Mouse (Mus musculus) kidney, postnatal 0 days (tissue): ENCODE measurements at regions not wholly inside any gene's neighbourhood (a gene's known extent, or its start where the extent isn't known, plus 50 kb on each side); places are given as distances from the start of the nearest gene placed in this dataset.

ENCODE experiments used
- ATAC-seq: fragments of 200-750 bp; cut with Nextera tagmentation; replicated peaks from 2 replicates; pipeline ENCODE4 v1.8.0; 2017; ENCODE audit warnings: low read depth, moderate number of reproducible peaks, moderate TSS enrichment, moderate library complexity; ENCODE audit not compliant: low FRiP score
- DNase-seq: peaks from one replicate; pipeline ENCODE4 v3.0.0-alpha.2; 2016; ENCODE audit warnings: low spot score
- H3K27ac ChIP-seq: fragments of 300-500 bp; sonication (generic); 2 replicates; pipeline ENCODE4 v1.5.1; 2014; ENCODE audit warnings: mild to moderate bottlenecking
- H3K27me3 ChIP-seq: fragments of 300-500 bp; sonication (generic); 2 replicates; pipeline ENCODE4 v1.6.1; 2014; ENCODE audit warnings: low read length, mixed read lengths; ENCODE audit not compliant: insufficient read depth
- H3K36me3 ChIP-seq: fragments of 300-500 bp; sonication (generic); 2 replicates; pipeline ENCODE4 v1.6.1; 2014; ENCODE audit warnings: low read length, mixed read lengths; ENCODE audit not compliant: insufficient read depth
- H3K4me1 ChIP-seq: fragments of 300-500 bp; sonication (generic); replicated peaks from 2 replicates; pipeline ENCODE4 v1.6.1; 2014; ENCODE audit warnings: antibody characterized with exemption, low read length, mixed read lengths; ENCODE audit not compliant: insufficient read depth
- H3K4me2 ChIP-seq: fragments of 300-500 bp; sonication (generic); 2 replicates; pipeline ENCODE4 v1.6.1; 2014; ENCODE audit warnings: mild to moderate bottlenecking, low read length, moderate library complexity, mixed read lengths
- H3K4me3 ChIP-seq: fragments of 300-500 bp; sonication (generic); replicated peaks from 2 replicates; pipeline ENCODE4 v1.5.1; 2014; ENCODE audit warnings: low read depth, low read length
- H3K9ac ChIP-seq: fragments of 300-500 bp; sonication (generic); 2 replicates; pipeline ENCODE4 v1.6.1; 2014; ENCODE audit warnings: low read depth, low read length
- H3K9me3 ChIP-seq: fragments of 300-500 bp; sonication (generic); replicated peaks from 2 replicates; pipeline ENCODE4 v1.6.1; 2016; ENCODE audit warnings: low read length, inconsistent platforms, mixed read lengths
- CTCF ChIP-seq: IDR thresholded peaks from 2 replicates; pipeline ENCODE4 v1.5.1; 2016; ENCODE audit warnings: antibody characterized with exemption, low read depth, mild to moderate bottlenecking, moderate library complexity
- WGBS: fragments of 180-500 bp; shearing (Covaris S2); extraction: QIAGEN DNeasy Blood & Tissue Kit; methylation state at CpG from one replicate; pipeline ENCODE4 v1.1.7; 2014; 5-methylcytosine and 5-hydroxymethylcytosine counted together

DNA sequence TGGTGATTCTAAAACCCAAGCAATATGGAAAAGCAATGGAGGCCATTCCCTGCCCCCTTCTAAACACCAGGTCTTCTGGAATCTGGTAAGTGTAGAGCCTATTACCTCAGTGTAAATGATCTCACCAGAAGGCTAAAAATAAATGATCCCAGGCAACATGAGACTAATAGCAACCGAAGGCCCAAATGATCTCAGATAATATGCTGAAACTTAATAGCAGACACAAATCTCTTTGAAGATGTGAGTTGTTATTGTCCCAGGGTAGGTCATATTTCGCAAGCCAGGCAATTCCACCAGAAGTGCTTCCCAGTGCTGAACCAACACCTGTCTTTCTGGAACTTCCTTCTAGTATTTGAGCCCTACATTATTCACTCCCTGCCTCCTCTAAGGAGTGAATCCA lies 178.6 kb downstream of the Lrrn1 start:
- Histone ChIP-seq H3K36me3 (no peaks in the 10 kb centered on the region), H3K27me3 (no peaks in the 10 kb centered on the region), H3K9me3 (no peaks in the 10 kb centered on the region), H3K27ac (no peak overlapping the region), H3K4me1 (no peaks in the 10 kb centered on the region), H3K9ac (no peak overlapping the region), H3K4me3 (no peak overlapping the region), H3K4me2 (no peak overlapping the region)
- DNase-seq, result peak; percentile 24
- 42% methylated on average over 2 of the region's 2 CpGs for WGBS
- no peak for ATAC-seq
- no peak for TF ChIP-seq CTCF

DNA sequence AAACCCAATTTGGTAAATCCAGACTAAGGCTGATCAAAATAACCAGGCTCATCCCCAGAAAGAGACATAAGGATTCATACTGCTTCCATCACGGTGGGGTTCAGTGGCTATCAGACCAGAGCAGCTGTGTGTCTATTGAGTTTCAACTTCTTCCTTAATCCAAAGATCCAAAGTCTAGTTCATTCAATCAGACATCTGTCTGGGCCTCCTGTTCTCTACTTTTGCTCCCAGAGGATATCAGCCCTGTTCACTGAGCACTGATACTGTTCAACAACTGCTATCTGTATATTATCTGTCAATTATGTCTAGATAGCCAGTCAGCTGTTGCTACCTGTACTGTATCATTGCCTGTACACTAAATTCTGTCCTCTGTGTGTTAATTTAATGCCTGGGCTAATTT lies 179.0 kb downstream of the Lrrn1 start:
- Histone ChIP-seq H3K9me3 (no peaks in the 10 kb centered on the region), H3K4me1 (no peaks in the 10 kb centered on the region), H3K27ac (no peak overlapping the region), H3K4me3 (no peak overlapping the region), H3K36me3 (no peaks in the 10 kb centered on the region), H3K9ac (no peak overlapping the region), H3K4me2 (no peak overlapping the region), H3K27me3 (no peaks in the 10 kb centered on the region)
- WGBS, result 70% methylated on average over 1 of the region's 1 CpGs
- DNase-seq (no peak), ATAC-seq (no peak)
- no peak for TF ChIP-seq CTCF

DNA sequence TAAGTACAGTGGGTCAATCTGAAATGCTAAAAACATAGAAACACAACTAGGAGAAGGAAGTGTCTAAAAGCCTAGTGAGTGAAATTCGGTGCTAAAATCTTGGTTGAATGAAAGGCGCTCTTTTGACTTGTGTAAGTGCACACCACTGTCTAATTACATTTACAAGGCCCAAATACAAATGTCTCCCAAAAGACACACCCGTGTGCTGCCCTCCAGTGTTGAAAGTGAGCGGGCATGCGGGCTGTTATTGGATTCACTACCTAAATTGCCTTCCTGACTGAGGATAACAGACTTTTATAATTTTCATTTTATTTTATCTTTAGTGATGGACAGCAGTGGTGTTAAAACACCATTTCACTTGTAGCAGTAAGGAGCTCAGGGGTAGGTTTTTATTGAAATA lies 180.8 kb downstream of the Lrrn1 start:
- TF ChIP-seq CTCF, result peak; percentile 50
- no peak overlapping the region for H3K9ac ChIP-seq
- no peak overlapping the region for H3K4me3 ChIP-seq
- DNase-seq, result peak; percentile 11
- no peak overlapping the region for H3K27ac ChIP-seq
- no peak for ATAC-seq
- H3K36me3 ChIP-seq, result no peaks in the 10 kb centered on the region
- H3K27me3 ChIP-seq, result no peaks in the 10 kb centered on the region
- no peak overlapping the region for H3K4me2 ChIP-seq
- H3K9me3 ChIP-seq, result no peaks in the 10 kb centered on the region
- WGBS, result 87% methylated on average over 5 of the region's 5 CpGs
- no peaks in the 10 kb centered on the region for H3K4me1 ChIP-seq

DNA sequence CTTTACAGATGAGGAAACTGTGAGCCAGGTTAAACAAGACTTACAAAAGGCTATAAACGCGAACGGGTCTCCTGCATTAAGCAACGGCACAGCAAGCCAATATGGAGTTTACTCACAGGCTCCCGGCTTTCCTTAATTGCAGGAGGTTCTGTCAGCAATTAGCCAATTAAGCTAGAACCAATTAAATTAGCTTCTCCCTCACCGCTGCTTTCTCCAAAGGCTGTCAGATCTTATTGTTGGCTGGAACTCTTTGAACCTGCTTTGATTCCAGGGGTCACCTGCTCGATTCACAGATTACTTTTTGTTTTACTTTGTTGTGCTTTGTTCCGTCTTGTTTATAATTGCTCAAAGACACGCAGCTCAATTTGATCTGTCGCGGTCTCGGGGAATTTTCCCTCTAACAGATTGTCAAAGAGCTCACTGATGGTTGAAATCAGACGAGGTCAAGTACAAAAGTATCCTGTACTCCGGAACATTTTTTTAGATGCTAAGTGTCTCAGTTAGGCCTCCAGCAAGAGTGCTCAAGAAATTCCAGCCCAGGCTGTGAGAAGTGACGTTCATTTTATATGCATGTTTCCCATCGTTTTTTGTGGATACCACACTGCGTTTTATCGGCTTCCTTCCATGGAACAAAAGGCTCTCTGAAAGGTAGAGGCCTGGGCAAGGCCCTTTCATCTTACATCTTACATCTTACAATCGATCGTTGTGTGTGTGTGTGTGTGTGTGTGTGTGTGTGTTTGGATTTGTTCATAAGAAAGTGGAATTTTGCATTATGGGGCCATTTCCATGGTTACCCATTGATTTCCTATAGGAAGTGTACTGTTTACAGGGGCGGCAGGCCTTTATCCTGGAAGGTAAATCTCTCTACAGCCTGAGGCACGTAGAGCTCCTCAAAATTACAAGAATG lies 181.9 kb downstream of the Lrrn1 start:
- Histone ChIP-seq H3K36me3 (no peaks in the 10 kb centered on the region), H3K4me2 (no peak overlapping the region), H3K4me1 (no peaks in the 10 kb centered on the region), H3K9me3 (no peaks in the 10 kb centered on the region), H3K4me3 (no peak overlapping the region), H3K27ac (no peak overlapping the region), H3K9ac (no peak overlapping the region), H3K27me3 (no peaks in the 10 kb centered on the region)
- WGBS, result 51% methylated on average over 22 of the region's 22 CpGs
- no peak for ATAC-seq
- DNase-seq, result no peak
- TF ChIP-seq CTCF, result no peak

DNA sequence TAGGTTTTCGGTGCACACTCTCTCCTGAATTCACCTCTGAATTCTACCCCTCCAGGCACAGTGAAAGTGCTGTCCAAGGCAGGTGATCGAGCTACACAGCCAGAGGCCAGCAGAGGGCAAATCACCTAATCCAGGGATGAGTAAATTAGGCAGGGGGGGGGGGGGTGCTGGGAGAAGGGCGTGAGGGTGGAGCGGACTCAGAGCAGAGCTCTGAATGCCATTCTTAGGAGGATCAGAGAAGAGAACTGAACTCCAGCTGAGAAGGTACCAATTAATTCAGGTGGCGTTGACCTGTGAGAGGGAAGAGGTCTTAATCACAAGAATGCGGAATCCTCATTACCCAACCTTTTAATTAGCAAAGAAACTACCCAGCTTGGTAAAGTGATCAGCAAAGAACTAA lies 183.5 kb downstream of the Lrrn1 start:
- Histone ChIP-seq H3K36me3 (no peaks in the 10 kb centered on the region), H3K4me2 (no peak overlapping the region), H3K9ac (no peak overlapping the region), H3K27me3 (no peaks in the 10 kb centered on the region), H3K4me1 (no peaks in the 10 kb centered on the region), H3K27ac (no peak overlapping the region), H3K4me3 (no peak overlapping the region), H3K9me3 (no peaks in the 10 kb centered on the region)
- TF ChIP-seq CTCF, result no peak
- no peak for DNase-seq
- WGBS, result 25% methylated on average over 6 of the region's 6 CpGs
- ATAC-seq, result no peak

DNA sequence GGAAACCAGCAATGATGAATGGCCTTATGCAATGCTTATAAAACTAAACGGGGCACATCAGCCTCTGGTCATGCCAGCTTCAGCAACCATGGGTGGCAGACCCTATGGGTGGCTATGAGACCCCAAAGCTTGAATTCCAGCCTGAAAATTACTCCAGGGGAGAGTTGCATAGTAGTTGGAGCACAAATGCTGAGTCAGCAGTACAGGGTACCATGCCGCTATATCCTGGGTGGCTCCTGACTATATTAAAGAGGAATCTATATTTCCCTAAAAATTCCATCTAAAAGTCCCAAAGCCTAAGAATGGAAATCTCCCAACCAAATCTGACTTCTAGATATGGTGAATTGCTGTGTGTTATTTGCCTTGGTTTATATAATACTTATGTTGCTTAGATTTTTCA lies 187.6 kb downstream of the Lrrn1 start:
- ATAC-seq (no peak), DNase-seq (no peak)
- H3K4me2 ChIP-seq, result no peak overlapping the region
- 96% methylated on average over 2 of the region's 2 CpGs for WGBS
- H3K4me1 ChIP-seq, result no peaks in the 10 kb centered on the region
- no peaks in the 10 kb centered on the region for H3K36me3 ChIP-seq
- TF ChIP-seq CTCF, result no peak
- no peak overlapping the region for H3K9ac ChIP-seq
- H3K27me3 ChIP-seq, result no peaks in the 10 kb centered on the region
- H3K9me3 ChIP-seq, result no peaks in the 10 kb centered on the region
- H3K4me3 ChIP-seq, result no peak overlapping the region
- no peak overlapping the region for H3K27ac ChIP-seq

DNA sequence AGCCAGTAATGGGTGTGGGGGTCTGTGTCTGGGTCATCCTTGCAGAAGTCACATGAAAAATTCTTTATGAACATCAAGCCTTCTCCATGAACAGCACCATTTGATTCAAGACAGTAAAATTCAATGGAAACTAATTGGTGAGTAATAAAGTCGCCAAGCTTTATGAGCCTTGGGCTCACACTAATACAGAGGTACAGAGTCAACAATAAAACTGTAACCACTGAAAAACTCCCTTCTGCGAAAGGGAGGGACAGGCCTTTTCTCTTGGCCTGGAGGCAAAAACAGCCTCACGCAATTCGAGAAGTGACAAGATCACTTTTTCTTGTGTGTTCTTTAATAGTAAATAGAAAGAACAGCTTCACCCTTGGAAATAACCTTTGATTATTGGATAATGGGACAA lies 200.7 kb downstream of the Lrrn1 start:
- peak; percentile 65 for DNase-seq
- Histone ChIP-seq H3K9ac (no peak overlapping the region), H3K4me2 (no peak overlapping the region), H3K27me3 (no peaks in the 10 kb centered on the region), H3K9me3 (no peaks in the 10 kb centered on the region), H3K4me3 (no peak overlapping the region), H3K27ac (no peak overlapping the region), H3K4me1 (no peaks in the 10 kb centered on the region), H3K36me3 (no peaks in the 10 kb centered on the region)
- no peak for ATAC-seq
- TF ChIP-seq CTCF, result no peak
- 22% methylated on average over 4 of the region's 4 CpGs for WGBS
